Mouse (Mus musculus): ENCODE data around the gene Scn5a. TPM values are rescaled to one million over a fixed set of nuclear protein-coding genes. Genes with fewer than 3 reads are reported as not detected.

Scn5a gene
- polyA plus RNA-seq, 1 experiment from 2014 or later: 0.24 TPM

DNA sequence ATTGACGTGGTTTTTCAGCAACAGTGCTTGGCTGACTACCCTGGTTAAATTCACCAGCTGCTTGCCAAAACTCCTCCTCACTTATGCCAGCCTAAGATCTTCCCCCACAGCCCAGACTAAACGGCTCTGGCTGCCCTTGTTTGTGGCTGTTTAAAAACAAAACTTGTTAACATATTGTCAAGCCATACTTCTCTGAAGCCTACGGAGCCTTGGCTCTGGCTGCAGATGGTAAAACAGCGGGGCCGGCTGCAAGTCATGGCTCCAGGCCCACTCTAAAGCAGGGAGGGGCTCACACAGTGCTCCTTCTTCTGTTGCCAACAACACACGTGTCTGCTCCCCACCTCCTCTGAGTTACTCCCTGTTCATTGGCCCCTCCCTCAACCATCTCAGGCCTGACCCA is 67.9 kb downstream of the Scn5a start:
- no peaks in the 10 kb centered on the region for H3K4me1 ChIP-seq (ENCODE audit: control insufficient read depth, insufficient read depth, low read depth, low read length)

GRCm38 (mm10) chr9:119504981-119505658 is 73.7 kb downstream of the Scn5a start:
- Histone ChIP-seq H3K27ac (ENCODE audit: low read depth, low read length) (no peak overlapping the region), H3K9ac (ENCODE audit: low read depth, low read length) (no peak overlapping the region), H3K36me3 (ENCODE audit: control insufficient read depth, insufficient read depth, low read length) (no peaks in the 10 kb centered on the region), H3K4me3 (ENCODE audit: low read length) (no peak overlapping the region), H3K4me2 (ENCODE audit: low read length) (no peak overlapping the region), H3K9me3 (ENCODE audit: control insufficient read depth, low read length) (peaks cover 4% of the 10 kb centered on the region), H3K4me1 (ENCODE audit: control insufficient read depth, insufficient read depth, low read depth, low read length) (no peaks in the 10 kb centered on the region), H3K27me3 (replicated peaks; ENCODE audit: control insufficient read depth, insufficient read depth, low read length) (no peaks in the 10 kb centered on the region)
- 70% methylated on average over 11 of the region's 11 CpGs for WGBS
- no peak for ATAC-seq

More for the DNA sequence above, 67.9 kb downstream of the Scn5a start:
- peak; percentile 93 for ATAC-seq
- Histone ChIP-seq H3K9ac (ENCODE audit: low read depth, low read length) (no peak overlapping the region), H3K9me3 (ENCODE audit: control insufficient read depth, low read length) (peaks cover 4% of the 10 kb centered on the region), H3K27ac (ENCODE audit: low read depth, low read length) (no peak overlapping the region), H3K4me2 (ENCODE audit: low read length) (no peak overlapping the region), H3K4me3 (ENCODE audit: low read length) (no peak overlapping the region), H3K36me3 (ENCODE audit: control insufficient read depth, insufficient read depth, low read length) (no peaks in the 10 kb centered on the region), H3K27me3 (replicated peaks; ENCODE audit: control insufficient read depth, insufficient read depth, low read length) (no peaks in the 10 kb centered on the region)
- 46% methylated on average over 6 of the region's 6 CpGs for WGBS

- Histone ChIP-seq H3K9ac (ENCODE audit: low read depth, low read length) (no peak overlapping the region), H3K27ac (ENCODE audit: low read depth, low read length) (no peak overlapping the region), H3K4me3 (ENCODE audit: low read length) (no peak overlapping the region), H3K27me3 (replicated peaks; ENCODE audit: control insufficient read depth, insufficient read depth, low read length) (no peaks in the 10 kb centered on the region), H3K36me3 (ENCODE audit: control insufficient read depth, insufficient read depth, low read length) (no peaks in the 10 kb centered on the region), H3K9me3 (ENCODE audit: control insufficient read depth, low read length) (peaks cover 4% of the 10 kb centered on the region), H3K4me1 (ENCODE audit: control insufficient read depth, insufficient read depth, low read depth, low read length) (no peaks in the 10 kb centered on the region), H3K4me2 (ENCODE audit: low read length) (no peak overlapping the region)
- WGBS: 96% methylated on average over 9 of the region's 9 CpGs
- no peak for ATAC-seq
Observed at GRCm38 (mm10) chr9:119503613-119504012, 75.2 kb downstream of the Scn5a start.

DNA sequence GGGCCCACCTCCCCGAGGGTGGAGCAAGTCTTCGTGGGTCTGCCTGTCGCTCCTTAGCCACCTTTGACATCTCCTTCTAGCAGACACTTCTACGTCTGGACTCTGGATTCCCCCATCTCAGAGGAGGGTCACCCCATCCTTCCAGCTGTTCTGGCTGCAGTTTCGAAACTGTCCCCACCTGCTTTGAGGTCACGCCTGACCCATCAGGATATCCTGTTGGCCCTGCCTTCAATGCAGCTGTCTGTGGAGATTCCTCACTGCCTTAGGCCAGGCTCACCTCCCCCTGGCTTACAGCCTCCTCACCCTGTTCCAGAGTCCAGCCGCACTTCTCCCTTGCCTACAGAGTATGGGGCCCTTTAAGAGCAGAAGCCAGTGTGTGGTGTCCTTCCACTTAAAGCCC is 79.9 kb downstream of the Scn5a start:
- ATAC-seq: no peak
- H3K4me2 ChIP-seq (ENCODE audit: low read length): no peak overlapping the region
- no peaks in the 10 kb centered on the region for H3K9me3 ChIP-seq (ENCODE audit: control insufficient read depth, low read length)
- no peak overlapping the region for H3K27ac ChIP-seq (ENCODE audit: low read depth, low read length)
- no peak overlapping the region for H3K9ac ChIP-seq (ENCODE audit: low read depth, low read length)
- no peaks in the 10 kb centered on the region for H3K36me3 ChIP-seq (ENCODE audit: control insufficient read depth, insufficient read depth, low read length)
- no peaks in the 10 kb centered on the region for H3K27me3 ChIP-seq (replicated peaks; ENCODE audit: control insufficient read depth, insufficient read depth, low read length)
- H3K4me3 ChIP-seq (ENCODE audit: low read length): no peak overlapping the region
- no peaks in the 10 kb centered on the region for H3K4me1 ChIP-seq (ENCODE audit: control insufficient read depth, insufficient read depth, low read depth, low read length)
- 88% methylated on average over 7 of the region's 7 CpGs for WGBS

GRCm38 (mm10) chr9:119498247-119498607 is 80.6 kb downstream of the Scn5a start:
- no peak overlapping the region for H3K4me2 ChIP-seq (ENCODE audit: low read length)
- no peaks in the 10 kb centered on the region for H3K36me3 ChIP-seq (ENCODE audit: control insufficient read depth, insufficient read depth, low read length)
- no peak overlapping the region for H3K27ac ChIP-seq (ENCODE audit: low read depth, low read length)
- no peak overlapping the region for H3K9ac ChIP-seq (ENCODE audit: low read depth, low read length)
- no peak overlapping the region for H3K4me3 ChIP-seq (ENCODE audit: low read length)
- H3K4me1 ChIP-seq (ENCODE audit: control insufficient read depth, insufficient read depth, low read depth, low read length): no peaks in the 10 kb centered on the region
- H3K9me3 ChIP-seq (ENCODE audit: control insufficient read depth, low read length): no peaks in the 10 kb centered on the region
- ATAC-seq: no peak
- no peaks in the 10 kb centered on the region for H3K27me3 ChIP-seq (replicated peaks; ENCODE audit: control insufficient read depth, insufficient read depth, low read length)
- WGBS: 84% methylated on average over 9 of the region's 9 CpGs

- WGBS: 85% methylated on average over 15 of the region's 15 CpGs
- Histone ChIP-seq H3K4me1 (ENCODE audit: control insufficient read depth, insufficient read depth, low read depth, low read length) (no peaks in the 10 kb centered on the region), H3K27ac (ENCODE audit: low read depth, low read length) (no peak overlapping the region), H3K4me2 (ENCODE audit: low read length) (no peak overlapping the region), H3K9me3 (ENCODE audit: control insufficient read depth, low read length) (no peaks in the 10 kb centered on the region), H3K36me3 (ENCODE audit: control insufficient read depth, insufficient read depth, low read length) (no peaks in the 10 kb centered on the region), H3K27me3 (replicated peaks; ENCODE audit: control insufficient read depth, insufficient read depth, low read length) (no peaks in the 10 kb centered on the region), H3K4me3 (ENCODE audit: low read length) (no peak overlapping the region), H3K9ac (ENCODE audit: low read depth, low read length) (no peak overlapping the region)
- ATAC-seq: no peak
Observed at GRCm38 (mm10) chr9:119497546-119498246, 81.1 kb downstream of the Scn5a start.

GRCm38 (mm10) chr9:119496960-119497359 is 81.9 kb downstream of the Scn5a start:
- Histone ChIP-seq H3K9ac (ENCODE audit: low read depth, low read length) (no peak overlapping the region), H3K27me3 (replicated peaks; ENCODE audit: control insufficient read depth, insufficient read depth, low read length) (no peaks in the 10 kb centered on the region), H3K4me1 (ENCODE audit: control insufficient read depth, insufficient read depth, low read depth, low read length) (no peaks in the 10 kb centered on the region), H3K4me3 (ENCODE audit: low read length) (no peak overlapping the region), H3K4me2 (ENCODE audit: low read length) (no peak overlapping the region), H3K27ac (ENCODE audit: low read depth, low read length) (no peak overlapping the region), H3K36me3 (ENCODE audit: control insufficient read depth, insufficient read depth, low read length) (no peaks in the 10 kb centered on the region), H3K9me3 (ENCODE audit: control insufficient read depth, low read length) (no peaks in the 10 kb centered on the region)
- no peak for ATAC-seq
- WGBS: 61% methylated on average over 5 of the region's 5 CpGs

- H3K27me3 ChIP-seq (replicated peaks; ENCODE audit: control insufficient read depth, insufficient read depth, low read length): no peaks in the 10 kb centered on the region
- 78% methylated on average over 9 of the region's 9 CpGs for WGBS
- no peak overlapping the region for H3K9ac ChIP-seq (ENCODE audit: low read depth, low read length)
- no peaks in the 10 kb centered on the region for H3K36me3 ChIP-seq (ENCODE audit: control insufficient read depth, insufficient read depth, low read length)
- no peak for ATAC-seq
- H3K9me3 ChIP-seq (ENCODE audit: control insufficient read depth, low read length): no peaks in the 10 kb centered on the region
- H3K4me2 ChIP-seq (ENCODE audit: low read length): no peak overlapping the region
- H3K4me3 ChIP-seq (ENCODE audit: low read length): no peak overlapping the region
- no peak overlapping the region for H3K27ac ChIP-seq (ENCODE audit: low read depth, low read length)
- no peaks in the 10 kb centered on the region for H3K4me1 ChIP-seq (ENCODE audit: control insufficient read depth, insufficient read depth, low read depth, low read length)
Observed at GRCm38 (mm10) chr9:119496354-119496753, 82.5 kb downstream of the Scn5a start.

DNA sequence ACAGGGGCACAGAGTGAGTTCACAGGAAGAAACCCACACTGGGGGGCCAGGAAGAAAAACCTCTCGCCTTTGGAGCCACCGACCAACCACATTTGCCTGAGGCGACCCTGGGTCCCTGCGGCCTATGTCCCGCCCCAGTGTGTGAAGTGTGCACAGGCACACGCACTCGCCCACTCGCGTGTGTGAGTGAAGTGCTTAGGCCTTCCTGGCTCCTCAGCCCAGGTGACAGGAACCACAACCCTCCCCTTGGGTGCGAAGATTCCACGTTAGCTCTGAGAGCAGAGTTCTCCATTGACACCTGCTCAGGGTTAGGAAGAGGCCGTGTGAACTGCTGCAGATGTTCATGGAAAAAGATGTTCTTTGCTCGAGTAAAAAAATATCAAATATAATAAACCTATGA is 93.9 kb downstream of the Scn5a start:
- no peaks in the 10 kb centered on the region for H3K9me3 ChIP-seq (ENCODE audit: control insufficient read depth, low read length)
- WGBS: 93% methylated on average over 13 of the region's 13 CpGs
- no peak overlapping the region for H3K4me2 ChIP-seq (ENCODE audit: low read length)
- ATAC-seq: no peak
- no peak overlapping the region for H3K27ac ChIP-seq (ENCODE audit: low read depth, low read length)
- peaks cover 2% of the 10 kb centered on the region; the same call in 1 of the 2 replicates for H3K4me1 ChIP-seq (ENCODE audit: control insufficient read depth, insufficient read depth, low read depth, low read length)
- no peaks in the 10 kb centered on the region; the same call in 1 of the 2 replicates for H3K27me3 ChIP-seq (replicated peaks; ENCODE audit: control insufficient read depth, insufficient read depth, low read length)
- H3K36me3 ChIP-seq (ENCODE audit: control insufficient read depth, insufficient read depth, low read length): no peaks in the 10 kb centered on the region; the same call in 1 of the 2 replicates
- H3K4me3 ChIP-seq (ENCODE audit: low read length): no peak overlapping the region
- H3K9ac ChIP-seq (ENCODE audit: low read depth, low read length): no peak overlapping the region

All from hindbrain, embryonic 16.5 days (tissue).